Mouse (Mus musculus) lung, postnatal 0 days (tissue): ENCODE measurements around the gene Cyp26a1.

Experiments used
- CTCF ChIP-seq: IDR thresholded peaks from 2 replicates; pipeline ENCODE4 v1.5.1; 2016; ENCODE audit warnings: antibody characterized with exemption, mild to moderate bottlenecking
- EP300 ChIP-seq: IDR thresholded peaks from 2 replicates; pipeline ENCODE4 v1.6.1; 2016; ENCODE audit warnings: antibody characterized with exemption, mild to moderate bottlenecking, control low read depth

- TF ChIP-seq CTCF (no peak), EP300 (no peak)
Measured at GRCm38 (mm10) chr19:37716524-37717175, 19.1 kb downstream of the Cyp26a1 start.
